Mouse (Mus musculus) lung, postnatal 0 days (tissue): ENCODE results near the gene Akap6.

Experiments
- CTCF ChIP-seq: IDR thresholded peaks from 2 replicates; pipeline ENCODE4 v1.5.1; 2016; ENCODE audit warnings: antibody characterized with exemption, mild to moderate bottlenecking
- EP300 ChIP-seq: IDR thresholded peaks from 2 replicates; pipeline ENCODE4 v1.6.1; 2016; ENCODE audit warnings: antibody characterized with exemption, mild to moderate bottlenecking, control low read depth

DNA sequence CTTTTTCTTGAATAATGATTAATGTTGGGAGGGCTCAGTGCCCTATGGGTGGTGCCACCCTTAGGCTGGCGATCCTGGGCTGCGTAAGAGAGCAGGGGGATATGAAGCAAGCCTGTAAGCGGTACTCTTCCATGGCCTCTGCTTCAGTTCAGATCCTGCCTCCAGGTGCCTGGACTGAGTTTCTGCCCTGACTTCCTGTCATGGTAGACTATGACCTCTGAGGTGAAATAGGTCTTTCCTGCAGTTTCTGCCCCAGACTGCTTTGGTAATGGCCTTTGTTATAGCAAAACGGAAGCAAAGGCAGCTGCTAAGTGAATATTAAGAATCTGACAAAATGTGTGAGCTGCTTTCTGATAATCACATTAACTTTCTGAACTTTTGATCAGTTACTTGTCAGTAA, 94.9 kb downstream of the Akap6 start:
- TF ChIP-seq EP300 (no peak), CTCF (no peak)
